ENCODE assay signal across 13 mouse cellular contexts in genomic region chr17:81424256-81424912, GRCm38 (mm10). TPM values are rescaled to one million over a fixed set of nuclear protein-coding genes. Genes with fewer than 3 reads are reported as not detected.
A peak's percentile ranks its signal among the peaks of the same experiment; 100 is the strongest.
DNase-seq lines count a peak whose midpoint lies in the region; ATAC-seq and TF ChIP-seq lines count a peak whose summit lies in the region.
"Had no signal": no experiment of that assay in that cellular context is flagged by ENCODE, and none has a peak within 500 bp of the region (broad histone marks: within the 10 kb centered on the region; RNA-seq: fewer than 3 reads in every experiment).

No protein-coding gene starts in this region.

- no peak for TF ChIP-seq CTCF in cerebellum, adult 2 months (IDR thresholded peaks at IDR 0.05; ENCODE audit: borderline replicate concordance, insufficient read depth, low read depth, low read length)

- H3K27ac ChIP-seq in kidney, embryonic 14.5 days (ENCODE audit: low read depth, low read length): no peak overlapping the region
- H3K27ac ChIP-seq in cerebellum, adult 2 months (ENCODE audit: insufficient read depth, low read length): no peak overlapping the region
- no peak overlapping the region for H3K27ac ChIP-seq in hindbrain, embryonic 12.5 days
- H3K27ac ChIP-seq in neural tube, embryonic 13.5 days (replicated peaks): peak overlapping the region; percentile 53
- H3K27ac ChIP-seq: heart, embryonic 15.5 days had no signal

- peaks cover 6% of the 10 kb centered on the region; the same call in 1 of the 2 replicates for H3K36me3 ChIP-seq in kidney, embryonic 14.5 days (ENCODE audit: control insufficient read depth, insufficient read depth, low read length)
- no peaks in the 10 kb centered on the region for H3K36me3 ChIP-seq in hindbrain, embryonic 12.5 days
- peaks cover 5% of the 10 kb centered on the region; the same call in 1 of the 2 replicates for H3K36me3 ChIP-seq in neural tube, embryonic 13.5 days

- no peak for TF ChIP-seq POLR2A in cerebellum, adult 2 months (IDR thresholded peaks at IDR 0.05; ENCODE audit: borderline replicate concordance, insufficient read depth, low read length)

- H3K9me3 ChIP-seq in kidney, embryonic 14.5 days (ENCODE audit: control insufficient read depth, low read length): no peaks in the 10 kb centered on the region
- no peaks in the 10 kb centered on the region for H3K9me3 ChIP-seq in hindbrain, embryonic 12.5 days (replicated peaks)
- no peaks in the 10 kb centered on the region for H3K9me3 ChIP-seq in neural tube, embryonic 13.5 days
- H3K9me3 ChIP-seq: heart, embryonic 15.5 days had no signal

- H3K4me3 ChIP-seq in kidney, embryonic 14.5 days (ENCODE audit: low read length): no peak overlapping the region
- no peak overlapping the region for H3K4me3 ChIP-seq in cerebellum, adult 2 months (replicated peaks; ENCODE audit: insufficient read depth, low read depth, low read length)
- no peak overlapping the region for H3K4me3 ChIP-seq in hindbrain, embryonic 12.5 days
- no peak overlapping the region for H3K4me3 ChIP-seq in neural tube, embryonic 13.5 days
- H3K4me3 ChIP-seq: heart, embryonic 15.5 days had no signal

- intact Hi-C loops in heart, postnatal 25 days (cut with DNase I): no loop called here

- ATAC-seq in kidney, embryonic 14.5 days (ENCODE audit: low FRiP score, low TSS enrichment): peak; percentile 52; the same call in 1 of the 2 replicates
- peak; percentile 26; the same call in 1 of the 2 replicates for ATAC-seq in hindbrain, embryonic 12.5 days (ENCODE audit: low FRiP score)
- no peak for ATAC-seq in neural tube, embryonic 13.5 days (ENCODE audit: low read depth)
- ATAC-seq: forebrain, embryonic 16.5 days; midbrain, embryonic 16.5 days had no signal

- no peak overlapping the region for H3K4me2 ChIP-seq in kidney, embryonic 14.5 days (replicated peaks; ENCODE audit: low read depth, low read length)
- no peak overlapping the region for H3K4me2 ChIP-seq in hindbrain, embryonic 12.5 days (replicated peaks)
- no peak overlapping the region for H3K4me2 ChIP-seq in neural tube, embryonic 13.5 days
- H3K4me2 ChIP-seq: heart, embryonic 15.5 days had no signal

- 19% methylated on average over 10 of the region's 10 CpGs for WGBS in kidney, embryonic 14.5 days
- 31% methylated on average over 10 of the region's 10 CpGs for WGBS in cerebellum, adult 2 months
- 39% methylated on average over 10 of the region's 10 CpGs for WGBS in hindbrain, embryonic 12.5 days
- WGBS in neural tube, embryonic 13.5 days: 42% methylated on average over 10 of the region's 10 CpGs

- no peak overlapping the region for H3K9ac ChIP-seq in kidney, embryonic 14.5 days (ENCODE audit: low read depth, low read length)
- H3K9ac ChIP-seq in hindbrain, embryonic 12.5 days: no peak overlapping the region
- H3K9ac ChIP-seq in neural tube, embryonic 13.5 days: no peak overlapping the region
- H3K9ac ChIP-seq: heart, embryonic 15.5 days had no signal

- H3K4me1 ChIP-seq in kidney, embryonic 14.5 days (ENCODE audit: control insufficient read depth, insufficient read depth, low read length): no peaks in the 10 kb centered on the region
- H3K4me1 ChIP-seq in cerebellum, adult 2 months (ENCODE audit: control insufficient read depth, insufficient read depth, low read length): peaks cover 7% of the 10 kb centered on the region; the same call in 1 of the 2 replicates
- H3K4me1 ChIP-seq in hindbrain, embryonic 12.5 days: peaks cover 7% of the 10 kb centered on the region
- H3K4me1 ChIP-seq in neural tube, embryonic 13.5 days (replicated peaks): peaks cover 45% of the 10 kb centered on the region

- no peak for DNase-seq in kidney, adult 18-20 months
- peak; percentile 48 to 71 for DNase-seq in cerebellum, adult 2 months
- DNase-seq in heart, postnatal 25 days (ENCODE audit: low spot score): no peak
- DNase-seq in spleen, postnatal 36 days (ENCODE audit: low spot score in 2 of 2): no peak
- DNase-seq in gastrocnemius, adult 18-20 months (ENCODE audit: low spot score): no peak

- no peaks in the 10 kb centered on the region for H3K27me3 ChIP-seq in kidney, embryonic 14.5 days (ENCODE audit: control insufficient read depth, insufficient read depth, low read length)
- no peaks in the 10 kb centered on the region for H3K27me3 ChIP-seq in cerebellum, adult 2 months (ENCODE audit: control insufficient read depth, insufficient read depth, low read length)
- no peaks in the 10 kb centered on the region for H3K27me3 ChIP-seq in hindbrain, embryonic 12.5 days
- H3K27me3 ChIP-seq in neural tube, embryonic 13.5 days: no peaks in the 10 kb centered on the region
- H3K27me3 ChIP-seq: CH12.LX; heart, embryonic 15.5 days had no signal

RNA-seq across cellular contexts. Expression of gene Gm11096, which starts 17.2 kb away (rescaled TPM):
- polyA plus RNA-seq in kidney, embryonic 14.5 days (2014; fragmentation: Nextera tagmentation; extraction: Ambion mirVana): not detected in 2 replicates
- not detected in 2 replicates for polyA plus RNA-seq in cerebellum, adult 2 months (2012; rRNA removed)
- not detected in 2 replicates for polyA plus RNA-seq in hindbrain, embryonic 12.5 days (2016; fragmentation: Nextera tagmentation; extraction: Ambion mirVana)
- polyA plus RNA-seq in neural tube, embryonic 13.5 days (2015; fragmentation: Nextera tagmentation; extraction: Ambion mirVana): not detected in 2 replicates
- total RNA-seq in heart, postnatal 25 days (2021): not detected
- not detected for total RNA-seq in gastrocnemius, adult 18-20 months (2021)
- total RNA-seq: CH12.LX had no signal
- polyA plus RNA-seq: forebrain, embryonic 16.5 days; heart, embryonic 15.5 days; liver, embryonic 16.5 days; midbrain, embryonic 16.5 days had no signal

Comparison
In these comparisons a context has a peak if more than half of its experiments do, and no peak if none do; other contexts are left out.
1. DNase-seq: peak in cerebellum, adult 2 months (2 of 2); none in kidney, adult 18-20 months (single experiment), heart, postnatal 25 days (single experiment), spleen, postnatal 36 days (0 of 2) and gastrocnemius, adult 18-20 months (single experiment).